Mouse (Mus musculus) E14TG2a.4 (cell line): Measurements from ENCODE around the gene Chek2.

ENCODE experiments used
- CTCF ChIP-seq: conservative IDR thresholded peaks from 2 replicates; pipeline ENCODE4 v1.5.1; 2014; ENCODE audit warnings: low read length
- NANOG ChIP-seq: IDR thresholded peaks from 2 replicates; pipeline ENCODE4 v1.6.1; 2014; ENCODE audit warnings: borderline replicate concordance, low read length, mixed read lengths
- POU5F1 ChIP-seq: IDR thresholded peaks from 2 replicates; pipeline ENCODE4 v1.6.1; 2014; ENCODE audit warnings: low read length, borderline replicate concordance

DNA sequence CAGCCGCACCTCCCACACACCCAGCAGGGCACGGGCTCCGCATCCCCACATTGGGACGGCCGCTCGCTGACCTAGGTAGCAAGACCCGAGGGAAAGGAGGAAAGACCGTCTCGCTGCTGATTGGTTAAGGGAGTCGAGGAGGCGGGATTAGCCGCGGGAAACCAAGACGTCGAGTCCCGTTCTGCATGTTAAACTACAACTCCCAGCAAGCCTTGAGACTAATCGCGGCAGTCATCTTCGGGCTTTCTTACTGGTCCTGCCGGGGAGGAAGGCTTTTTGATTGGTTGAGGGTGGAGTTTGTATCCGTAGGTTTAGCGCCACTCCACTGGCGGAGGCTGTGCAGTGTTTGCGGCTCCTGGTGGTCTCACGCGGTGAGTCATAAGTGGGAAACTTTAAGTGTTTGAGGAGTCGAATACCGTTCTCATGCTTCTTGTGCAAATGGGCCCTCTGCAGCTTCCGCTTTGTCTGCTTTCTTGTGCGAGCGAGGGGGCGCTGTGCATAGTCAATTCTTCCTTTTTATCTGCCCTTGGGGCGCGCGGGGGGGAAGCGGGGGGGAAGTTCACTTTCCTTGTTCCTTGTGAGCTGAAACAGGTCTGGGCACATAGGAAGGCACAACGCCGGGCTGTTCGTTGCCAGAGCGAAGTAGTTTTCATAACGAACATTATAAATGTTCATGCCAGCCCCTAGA is at the start of gene Chek2, which contains the start of gene Hscb:
- no peak; the same call in 1 of the 2 replicates for TF ChIP-seq CTCF
- TF ChIP-seq POU5F1 = no peak
- TF ChIP-seq NANOG = peak; percentile 87
